Mouse (Mus musculus) testis, adult 2 months (tissue): ENCODE data around the gene Swt1.

ENCODE experiments used
- CTCF ChIP-seq: fragments of 200-500 bp; IDR thresholded peaks from 2 replicates; pipeline ENCODE4 v1.5.1; 2012; ENCODE audit warnings: low read depth, mild to moderate bottlenecking, inconsistent platforms, low read length, moderate library complexity; ENCODE audit not compliant: control insufficient read depth, insufficient read depth, insufficient replicate concordance
- POLR2A ChIP-seq: fragments of 200-500 bp; IDR thresholded peaks from 2 replicates; pipeline ENCODE4 v1.6.1; 2012; ENCODE audit warnings: low read depth, mild to moderate bottlenecking, inconsistent platforms, low read length, moderate library complexity; ENCODE audit not compliant: control insufficient read depth

GRCm38 (mm10) chr1:151352911-151353310 lies 75.3 kb downstream of the Swt1 start:
- no peak for TF ChIP-seq POLR2A
- TF ChIP-seq CTCF = no peak
